13 mouse cellular contexts compared by ENCODE assay signal in the genomic region with DNA sequence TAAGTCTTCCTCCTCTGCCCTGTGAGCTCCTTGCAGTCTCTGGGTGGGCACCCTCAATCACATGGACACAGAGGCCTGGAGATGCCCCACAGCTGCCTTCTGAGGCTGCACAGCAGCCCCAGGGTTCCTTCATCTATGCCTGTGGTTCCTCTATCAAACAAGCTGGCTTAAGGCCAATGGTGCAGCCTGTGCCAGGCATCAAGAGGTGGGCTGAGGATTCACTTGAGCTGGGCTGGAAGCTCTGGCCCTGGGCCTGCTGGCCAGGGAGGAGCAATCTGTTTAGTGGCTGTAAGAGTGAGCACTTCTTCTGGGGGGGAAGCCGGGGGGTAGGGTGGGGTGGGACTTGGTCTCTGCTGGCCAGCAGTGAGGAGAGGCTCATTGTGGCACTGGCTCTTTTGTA. TPM values are rescaled to one million over a fixed set of nuclear protein-coding genes. Genes with fewer than 3 reads are reported as not detected.
DNase-seq lines count a peak whose midpoint lies in the region; ATAC-seq and TF ChIP-seq lines count a peak whose summit lies in the region.
"Had no signal": no experiment of that assay in that cellular context is flagged by ENCODE, and none has a peak within 500 bp of the region (broad histone marks: within the 10 kb centered on the region; RNA-seq: fewer than 3 reads in every experiment).

No protein-coding gene starts in this region.

- TF ChIP-seq CTCF in lung, postnatal 0 days (IDR thresholded peaks at IDR 0.05) = no peak

- peaks cover 31% of the 10 kb centered on the region for H3K4me1 ChIP-seq in heart, embryonic 12.5 days (replicated peaks)
- peaks cover 27% of the 10 kb centered on the region for H3K4me1 ChIP-seq in heart, embryonic 15.5 days (replicated peaks)
- peaks cover 9% of the 10 kb centered on the region for H3K4me1 ChIP-seq in lung, postnatal 0 days (ENCODE audit: insufficient read depth, low read depth, low read length)

- DNase-seq in heart, adult 9 months (ENCODE audit: low spot score in 2 of 2) = no peak
- DNase-seq in MN1 (ENCODE audit: low spot score) = peak; percentile 60
- DNase-seq in lung, postnatal 0 days (ENCODE audit: low spot score) = peak; percentile 64
- no peak for DNase-seq in adrenal gland, adult 8-10 months
- no peak for DNase-seq in adrenal gland, postnatal 10 days
- no peak for DNase-seq in spleen, adult 18-20 months
- DNase-seq: kidney, postnatal 10 days had no signal

- H3K27ac ChIP-seq in heart, embryonic 12.5 days (ENCODE audit: poor library complexity, severe bottlenecking) = 0 out of 2 replicates have a peak overlapping the region, but pooled peaks have one; percentile 4
- H3K27ac ChIP-seq in heart, embryonic 15.5 days = peak overlapping the region; percentile 15
- no peak overlapping the region for H3K27ac ChIP-seq in lung, postnatal 0 days (ENCODE audit: low read length)

- no peaks in the 10 kb centered on the region for H3K9me3 ChIP-seq in heart, embryonic 12.5 days (replicated peaks)
- no peaks in the 10 kb centered on the region for H3K9me3 ChIP-seq in heart, embryonic 15.5 days (replicated peaks)
- no peaks in the 10 kb centered on the region for H3K9me3 ChIP-seq in lung, postnatal 0 days (ENCODE audit: low read length)

- no peak for TF ChIP-seq EP300 in lung, postnatal 0 days (IDR thresholded peaks at IDR 0.05)

- H3K4me2 ChIP-seq in heart, embryonic 12.5 days = no peak overlapping the region
- H3K4me2 ChIP-seq in heart, embryonic 15.5 days = no peak overlapping the region
- no peak overlapping the region for H3K4me2 ChIP-seq in lung, postnatal 0 days (replicated peaks; ENCODE audit: low read depth, low read length)

- WGBS in heart, embryonic 12.5 days = 62% methylated on average over 1 of the region's 1 CpGs
- WGBS in heart, embryonic 15.5 days = 38% methylated on average over 1 of the region's 1 CpGs
- 29% methylated on average over 1 of the region's 1 CpGs for WGBS in lung, postnatal 0 days

- no peaks in the 10 kb centered on the region for H3K27me3 ChIP-seq in heart, embryonic 12.5 days (replicated peaks)
- H3K27me3 ChIP-seq in heart, embryonic 15.5 days = no peaks in the 10 kb centered on the region
- H3K27me3 ChIP-seq in lung, postnatal 0 days (replicated peaks; ENCODE audit: insufficient read depth, low read length) = no peaks in the 10 kb centered on the region

- H3K9ac ChIP-seq in heart, embryonic 12.5 days = no peak overlapping the region
- H3K9ac ChIP-seq in heart, embryonic 15.5 days = no peak overlapping the region
- H3K9ac ChIP-seq in lung, postnatal 0 days (replicated peaks; ENCODE audit: low read depth) = no peak overlapping the region

- H3K36me3 ChIP-seq in heart, embryonic 12.5 days = no peaks in the 10 kb centered on the region
- H3K36me3 ChIP-seq in heart, embryonic 15.5 days = no peaks in the 10 kb centered on the region
- H3K36me3 ChIP-seq in lung, postnatal 0 days (ENCODE audit: insufficient read depth, low read length) = no peaks in the 10 kb centered on the region

- ATAC-seq in heart, embryonic 12.5 days (ENCODE audit: insufficient number of reproducible peaks, low FRiP score) = peak; percentile 49; the same call in 1 of the 2 replicates
- ATAC-seq in heart, embryonic 15.5 days (replicated peaks; ENCODE audit: insufficient number of reproducible peaks, insufficient read depth, low FRiP score, low read depth) = peak; percentile 84
- ATAC-seq in lung, postnatal 0 days = peak; percentile 84

- no peak overlapping the region for H3K4me3 ChIP-seq in heart, embryonic 12.5 days
- no peak overlapping the region for H3K4me3 ChIP-seq in heart, embryonic 15.5 days
- no peak overlapping the region for H3K4me3 ChIP-seq in lung, postnatal 0 days (ENCODE audit: low read depth, low read length)
- H3K4me3 ChIP-seq: myocyte had no signal

RNA-seq across cellular contexts. Expression of a gene that starts 19.4 kb away (rescaled TPM):
- 17.9 and 19.8 TPM in 2 replicates for polyA plus RNA-seq in heart, embryonic 12.5 days (2016; fragmentation: Nextera tagmentation; extraction: Ambion mirVana)
- polyA plus RNA-seq in heart, embryonic 15.5 days (2015; fragmentation: Nextera tagmentation; extraction: Ambion mirVana) = 11.1 and 15.3 TPM in 2 replicates
- polyA plus RNA-seq in lung, postnatal 0 days (2015; fragmentation: Nextera tagmentation; extraction: Ambion mirVana) = 21.8 and 22.7 TPM in 2 replicates
- total RNA-seq in adrenal gland, adult 8-10 months (2022) = 10 to 100 TPM; 16.0 to 26.6 (median 18.7) TPM
- total RNA-seq in adrenal gland, postnatal 10 days (2021) = 10 to 100 TPM; 20.4 to 21.8 TPM

RNA-seq across cellular contexts. Expression of a gene that starts 39.4 kb away (rescaled TPM):
- polyA plus RNA-seq in heart, embryonic 12.5 days (2016; fragmentation: Nextera tagmentation; extraction: Ambion mirVana) = 1,412 and 1,427 TPM in 2 replicates
- 1,223 and 1,834 TPM in 2 replicates for polyA plus RNA-seq in heart, embryonic 15.5 days (2015; fragmentation: Nextera tagmentation; extraction: Ambion mirVana)
- 400 and 463 TPM in 2 replicates for polyA plus RNA-seq in lung, postnatal 0 days (2015; fragmentation: Nextera tagmentation; extraction: Ambion mirVana)
- total RNA-seq in adrenal gland, adult 8-10 months (2022) = 100 to 1,000 TPM; 314 to 407 (median 358) TPM
- 100 to 1,000 TPM; 673 to 781 TPM for total RNA-seq in adrenal gland, postnatal 10 days (2021)

RNA-seq across cellular contexts. Expression of a gene that starts 44.0 kb away (rescaled TPM):
- polyA plus RNA-seq in heart, embryonic 12.5 days (2016; fragmentation: Nextera tagmentation; extraction: Ambion mirVana) = 0.14 and 0.37 TPM in 2 replicates
- 0.10 and 0.36 TPM in 2 replicates for polyA plus RNA-seq in heart, embryonic 15.5 days (2015; fragmentation: Nextera tagmentation; extraction: Ambion mirVana)
- polyA plus RNA-seq in lung, postnatal 0 days (2015; fragmentation: Nextera tagmentation; extraction: Ambion mirVana) = 0.02 and 0.05 TPM in 2 replicates
- under 1 TPM in 2 of 4 experiments, not detected in 2; 0.09 to 0.31 TPM for total RNA-seq in adrenal gland, adult 8-10 months (2022)
- total RNA-seq in adrenal gland, postnatal 10 days (2021) = under 1 TPM; 0.39 to 0.66 TPM

RNA-seq across cellular contexts. Expression of a gene that starts 53.8 kb away (rescaled TPM):
- 0.62 and 0.64 TPM in 2 replicates for polyA plus RNA-seq in heart, embryonic 12.5 days (2016; fragmentation: Nextera tagmentation; extraction: Ambion mirVana)
- polyA plus RNA-seq in heart, embryonic 15.5 days (2015; fragmentation: Nextera tagmentation; extraction: Ambion mirVana) = 0.43 and 0.48 TPM in 2 replicates
- polyA plus RNA-seq in lung, postnatal 0 days (2015; fragmentation: Nextera tagmentation; extraction: Ambion mirVana) = not detected in 2 replicates
- total RNA-seq in adrenal gland, adult 8-10 months (2022) = not detected
- total RNA-seq in adrenal gland, postnatal 10 days (2021) = not detected
- total RNA-seq: gastrocnemius, adult 18-20 months; left cerebral cortex, postnatal 10 days had no signal
- polyA plus RNA-seq: embryonic facial prominence, embryonic 11.5 days; myocyte had no signal

Comparison
In these comparisons a context has a peak if more than half of its experiments do, and no peak if none do; other contexts are left out.
1. DNase-seq: peak in MN1 (single experiment) and lung, postnatal 0 days (single experiment); none in heart, adult 9 months (0 of 2), adrenal gland, adult 8-10 months (single experiment), adrenal gland, postnatal 10 days (single experiment) and spleen, adult 18-20 months (0 of 2).
2. Peak in every context shown above with its lines, with median percentiles within 50 percentile points of each other: ATAC-seq.